Mouse (Mus musculus): Measurements from ENCODE around the gene Gm49405.

DNA sequence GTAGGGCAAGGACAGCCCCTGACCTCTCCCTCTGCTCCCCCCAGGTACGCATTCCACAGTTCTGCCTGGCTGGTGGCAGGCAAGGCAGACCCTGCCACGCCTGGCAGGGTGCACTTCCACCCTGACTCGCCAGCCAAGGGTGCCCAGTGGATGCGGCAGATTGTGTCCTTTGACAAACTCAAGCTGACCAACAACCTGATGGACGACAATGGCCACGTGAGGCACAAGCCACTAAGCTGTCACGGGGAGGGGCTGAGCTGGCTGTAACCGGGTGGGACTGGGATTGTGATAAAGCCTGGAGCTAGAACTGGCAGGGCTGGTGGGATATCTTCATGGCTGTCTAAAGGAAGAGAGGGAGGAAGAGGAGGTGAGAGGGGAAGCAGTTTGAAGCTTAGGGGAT, 3.2 kb upstream of the Gm49405 start:
- TF ChIP-seq CTCF (IDR thresholded peaks at IDR 0.05; ENCODE audit: borderline replicate concordance, insufficient read depth, low read depth, low read length): no peak
- TF ChIP-seq POLR2A (IDR thresholded peaks at IDR 0.05; ENCODE audit: borderline replicate concordance, insufficient read depth, low read length): no peak
